Mouse (Mus musculus) embryonic facial prominence, embryonic 14.5 days (tissue): ENCODE data around the gene Map2k5. TPM values are rescaled to one million over a fixed set of nuclear protein-coding genes. Genes with fewer than 3 reads are reported as not detected.

Source experiments
- ATAC-seq: fragments of 200-750 bp; cut with Nextera tagmentation; 2 replicates; pipeline ENCODE4 v1.8.0; 2017; ENCODE audit warnings: low read depth, moderate number of reproducible peaks, moderate TSS enrichment
- DNase-seq: peaks from one replicate; pipeline ENCODE4 v3.0.0-alpha.2; 2015; ENCODE audit warnings: low spot score
- H3K27ac ChIP-seq: fragments of 300-500 bp; sonication (generic); replicated peaks from 2 replicates; pipeline ENCODE4 v1.5.1; 2014; ENCODE audit warnings: low read depth, mild to moderate bottlenecking, low read length, moderate library complexity
- H3K27me3 ChIP-seq: fragments of 300-500 bp; sonication (generic); replicated peaks from 2 replicates; pipeline ENCODE4 v1.6.1; 2014; ENCODE audit warnings: low read length; ENCODE audit not compliant: control insufficient read depth, insufficient read depth
- H3K36me3 ChIP-seq: fragments of 300-500 bp; sonication (generic); 2 replicates; pipeline ENCODE4 v1.6.1; 2014; ENCODE audit warnings: low read length, mixed read lengths; ENCODE audit not compliant: control insufficient read depth, insufficient read depth
- H3K4me1 ChIP-seq: fragments of 300-500 bp; sonication (generic); 2 replicates; pipeline ENCODE4 v1.6.1; 2014; ENCODE audit warnings: antibody characterized with exemption, low read length; ENCODE audit not compliant: control insufficient read depth, insufficient read depth
- H3K4me2 ChIP-seq: fragments of 300-500 bp; sonication (generic); 2 replicates; pipeline ENCODE4 v1.6.1; 2014; ENCODE audit warnings: low read depth, mild to moderate bottlenecking, low read length, moderate library complexity, mixed read lengths
- H3K4me3 ChIP-seq: fragments of 300-500 bp; sonication (generic); 2 replicates; pipeline ENCODE4 v1.5.1; 2014; ENCODE audit warnings: low read depth, mild to moderate bottlenecking, low read length
- H3K9ac ChIP-seq: fragments of 300-500 bp; sonication (generic); 2 replicates; pipeline ENCODE4 v1.6.1; 2014; ENCODE audit warnings: low read depth, mild to moderate bottlenecking, low read length, moderate library complexity, mixed read lengths
- H3K9me3 ChIP-seq: fragments of 300-500 bp; sonication (generic); 2 replicates; pipeline ENCODE4 v1.6.1; 2016; ENCODE audit warnings: low read length; ENCODE audit not compliant: control insufficient read depth
- WGBS: fragments of 180-500 bp; shearing (Covaris S2); extraction: QIAGEN DNeasy Blood & Tissue Kit; methylation state at CpG from one replicate; pipeline ENCODE4 v1.1.7; 2014; 5-methylcytosine and 5-hydroxymethylcytosine counted together
- polyA plus RNA-seq: library from polyadenylated mRNA; unstranded; fragments of >200 nt; fragmentation: Nextera tagmentation; extraction: Ambion mirVana; gene quantifications from 2 replicates; pipeline ENCODE4 v1.2.1, GENCODE M21; 2014

The Map2k5 gene
- polyA plus RNA-seq, 1 experiment from 2014 or later = 31.3 TPM

DNA sequence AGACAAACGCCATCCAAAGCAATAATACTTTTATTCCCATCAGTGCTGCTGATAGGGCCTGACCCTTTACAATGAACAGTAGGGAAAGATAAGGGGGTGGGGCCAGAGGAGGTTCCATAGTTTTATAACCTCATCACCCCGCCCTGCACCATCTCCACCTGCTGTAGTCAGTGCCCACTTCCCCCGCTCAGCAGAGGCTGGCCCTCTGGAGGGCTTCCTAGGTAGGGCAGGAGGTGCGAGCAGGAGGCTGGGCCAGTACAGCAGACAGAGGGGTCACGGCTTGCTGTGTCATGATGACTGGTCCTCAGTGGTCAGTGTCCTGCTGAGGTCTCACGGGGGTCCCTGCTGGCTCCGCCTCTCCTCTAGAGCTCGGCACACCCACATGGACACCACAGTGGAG, 213.9 kb downstream of the Map2k5 start:
- H3K27me3 ChIP-seq = no peaks in the 10 kb centered on the region
- 71% methylated on average over 8 of the region's 8 CpGs for WGBS
- H3K36me3 ChIP-seq = peaks cover 13% of the 10 kb centered on the region; the same call in 1 of the 2 replicates
- H3K9me3 ChIP-seq = no peaks in the 10 kb centered on the region
- ATAC-seq = no peak
- no peak for DNase-seq
- H3K4me1 ChIP-seq = no peaks in the 10 kb centered on the region
- H3K4me3 ChIP-seq = no peak overlapping the region
- H3K4me2 ChIP-seq = no peak overlapping the region
- no peak overlapping the region for H3K9ac ChIP-seq
- no peak overlapping the region for H3K27ac ChIP-seq

DNA sequence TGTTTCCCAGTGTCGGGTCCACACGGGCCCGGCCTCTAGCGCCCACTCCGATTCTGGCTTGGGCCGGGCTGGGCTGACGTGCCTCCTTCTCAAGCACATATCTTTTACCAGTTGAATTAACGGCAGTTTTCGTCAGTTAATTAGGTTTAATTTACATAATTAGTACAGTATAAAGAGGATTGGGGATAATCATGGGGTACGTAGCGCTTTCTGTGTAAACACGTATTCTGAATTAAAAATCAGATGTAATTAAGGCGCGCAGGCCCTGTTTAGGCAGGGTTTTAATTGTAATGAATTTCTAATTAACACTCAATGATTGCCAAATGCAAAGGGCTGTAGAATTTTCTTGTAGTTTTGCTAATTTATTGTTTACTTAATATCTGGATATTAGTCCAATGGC, 225.8 kb downstream of the Map2k5 start:
- ATAC-seq = no peak
- 0 out of 2 replicates have a peak, but pooled peaks cover 6% of the 10 kb centered on the region for H3K9me3 ChIP-seq
- no peak overlapping the region for H3K4me3 ChIP-seq
- DNase-seq = no peak
- no peaks in the 10 kb centered on the region for H3K36me3 ChIP-seq
- peaks cover 9% of the 10 kb centered on the region; the same call in 1 of the 2 replicates for H3K4me1 ChIP-seq
- H3K9ac ChIP-seq = no peak overlapping the region
- 20% methylated on average over 14 of the region's 14 CpGs for WGBS
- no peak overlapping the region for H3K4me2 ChIP-seq
- H3K27me3 ChIP-seq = peaks cover 73% of the 10 kb centered on the region
- no peak overlapping the region for H3K27ac ChIP-seq

DNA sequence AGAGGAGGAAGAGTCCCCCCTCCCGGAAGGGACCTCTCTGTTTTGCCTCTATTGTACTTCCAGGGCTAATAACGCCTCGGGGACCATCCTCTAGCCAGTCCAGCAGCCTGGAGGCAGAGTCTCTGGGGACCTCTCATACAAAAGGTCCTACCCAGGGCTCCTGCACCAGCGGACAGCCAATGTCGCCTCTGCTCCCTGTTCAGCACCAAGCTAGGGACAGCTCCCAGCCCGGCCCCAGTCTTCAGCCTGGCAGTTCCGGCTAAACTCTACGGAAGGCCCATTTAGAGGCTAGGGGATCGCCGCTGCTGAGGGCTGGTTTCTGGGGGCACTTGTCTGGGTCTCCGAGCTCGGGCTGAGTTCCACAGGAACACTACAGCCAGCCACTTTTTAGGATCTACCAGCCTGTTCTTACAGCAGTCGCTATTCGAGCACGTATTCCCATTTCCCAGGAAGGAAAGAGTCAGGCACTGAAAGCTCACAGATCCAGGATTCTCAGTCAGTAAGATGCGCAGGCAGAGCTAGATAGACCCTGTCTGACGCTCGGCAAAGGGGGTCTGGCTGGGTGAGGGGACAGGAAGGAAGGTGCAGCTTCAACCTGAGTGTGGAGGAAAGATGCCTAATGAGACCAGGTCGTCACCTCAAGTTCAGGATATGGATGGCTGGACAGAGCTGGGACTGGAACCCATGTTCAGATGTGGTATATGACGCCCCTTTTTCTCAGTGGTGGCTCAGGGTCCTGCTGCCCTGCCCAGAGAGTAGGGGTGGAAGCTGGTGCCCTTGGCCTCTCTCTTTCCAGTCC, 226.4 kb downstream of the Map2k5 start:
- no peaks in the 10 kb centered on the region for H3K36me3 ChIP-seq
- H3K9ac ChIP-seq = no peak overlapping the region
- DNase-seq = peak; percentile 83
- H3K4me3 ChIP-seq = no peak overlapping the region
- WGBS = under 1% methylated on average over 20 of the region's 20 CpGs
- peak; percentile 56; the same call in 1 of the 2 replicates for ATAC-seq
- H3K27me3 ChIP-seq = peaks cover 80% of the 10 kb centered on the region
- peaks cover 12% of the 10 kb centered on the region; the same call in 1 of the 2 replicates for H3K4me1 ChIP-seq
- H3K27ac ChIP-seq = no peak overlapping the region
- 0 out of 2 replicates have a peak, but pooled peaks cover 6% of the 10 kb centered on the region for H3K9me3 ChIP-seq
- H3K4me2 ChIP-seq = no peak overlapping the region

DNA sequence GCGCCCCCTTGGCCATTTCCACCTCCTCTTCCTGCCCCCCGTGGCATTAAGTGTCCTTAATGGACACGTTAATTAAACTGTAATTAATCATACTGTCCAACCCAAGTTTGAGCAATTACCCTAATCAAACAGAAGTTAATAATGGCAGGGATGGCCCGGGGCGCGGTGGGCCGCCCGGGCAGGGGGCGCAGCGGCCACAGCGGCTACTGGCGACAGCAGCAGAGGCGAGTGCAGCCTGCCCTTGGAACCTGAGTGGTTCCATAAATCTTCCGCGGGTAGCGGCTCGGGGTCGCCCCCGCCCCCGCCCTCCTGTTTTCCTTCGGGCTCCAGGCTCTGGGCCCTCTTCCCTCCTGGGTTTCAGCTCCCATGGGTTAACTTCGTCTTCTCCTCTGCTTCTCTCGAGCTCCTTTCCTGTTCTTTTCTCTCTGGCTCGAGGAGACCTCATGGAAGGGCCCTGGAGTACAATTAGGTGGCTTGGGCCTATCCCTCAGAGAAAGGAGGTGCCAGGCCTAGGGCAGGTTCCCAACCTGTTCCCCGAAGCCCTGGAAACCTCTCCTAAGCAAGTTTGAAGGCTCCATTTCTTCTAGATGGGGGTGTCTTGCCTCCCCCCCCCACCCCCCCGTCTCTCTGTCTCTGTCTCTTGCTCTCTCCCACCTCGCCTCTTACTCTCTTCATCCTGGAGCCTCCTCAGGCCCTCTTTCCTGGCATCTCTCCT, 227.5 kb downstream of the Map2k5 start:
- 2% methylated on average over 24 of the region's 27 CpGs for WGBS
- no peak for DNase-seq
- peaks cover 90% of the 10 kb centered on the region for H3K27me3 ChIP-seq

DNA sequence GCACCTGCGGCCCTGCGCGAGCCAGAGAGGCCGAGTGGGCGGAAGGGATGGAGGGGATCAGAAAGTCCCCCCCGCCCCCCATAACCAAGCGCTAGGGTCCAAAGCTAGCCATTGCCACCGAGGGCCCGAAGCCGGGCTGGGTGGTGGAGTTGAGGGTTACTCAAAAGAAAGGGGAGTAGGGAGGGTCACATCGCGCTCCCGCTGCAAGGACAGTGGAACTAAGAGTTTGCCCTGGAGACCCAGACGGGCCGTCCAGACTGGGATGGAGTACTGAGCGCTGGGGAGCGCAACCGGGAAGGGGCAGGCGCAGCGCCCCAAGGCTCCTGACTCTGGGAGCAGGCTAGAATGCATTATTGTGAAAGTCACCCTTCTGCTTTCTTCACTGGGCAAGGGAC, 228.3 kb downstream of the Map2k5 start:
- WGBS = 0% methylated on average over 13 of the region's 20 CpGs
- DNase-seq = no peak
- peaks cover 97% of the 10 kb centered on the region for H3K27me3 ChIP-seq
- no peak for ATAC-seq
- H3K4me3 ChIP-seq = peak overlapping the region; percentile 50
- H3K4me2 ChIP-seq = peak overlapping the region; percentile 81
- no peak overlapping the region for H3K9ac ChIP-seq
- H3K36me3 ChIP-seq = no peaks in the 10 kb centered on the region
- peaks cover 12% of the 10 kb centered on the region; the same call in 1 of the 2 replicates for H3K4me1 ChIP-seq
- 0 out of 2 replicates have a peak, but pooled peaks cover 6% of the 10 kb centered on the region for H3K9me3 ChIP-seq
- H3K27ac ChIP-seq = no peak overlapping the region

More for the DNA sequence above, 227.5 kb downstream of the Map2k5 start:
- Histone ChIP-seq H3K4me2 (no peak overlapping the region), H3K4me1 (peaks cover 12% of the 10 kb centered on the region; the same call in 1 of the 2 replicates), H3K36me3 (no peaks in the 10 kb centered on the region), H3K4me3 (no peak overlapping the region), H3K27ac (no peak overlapping the region), H3K9ac (no peak overlapping the region), H3K9me3 (0 out of 2 replicates have a peak, but pooled peaks cover 6% of the 10 kb centered on the region)
- no peak for ATAC-seq

DNA sequence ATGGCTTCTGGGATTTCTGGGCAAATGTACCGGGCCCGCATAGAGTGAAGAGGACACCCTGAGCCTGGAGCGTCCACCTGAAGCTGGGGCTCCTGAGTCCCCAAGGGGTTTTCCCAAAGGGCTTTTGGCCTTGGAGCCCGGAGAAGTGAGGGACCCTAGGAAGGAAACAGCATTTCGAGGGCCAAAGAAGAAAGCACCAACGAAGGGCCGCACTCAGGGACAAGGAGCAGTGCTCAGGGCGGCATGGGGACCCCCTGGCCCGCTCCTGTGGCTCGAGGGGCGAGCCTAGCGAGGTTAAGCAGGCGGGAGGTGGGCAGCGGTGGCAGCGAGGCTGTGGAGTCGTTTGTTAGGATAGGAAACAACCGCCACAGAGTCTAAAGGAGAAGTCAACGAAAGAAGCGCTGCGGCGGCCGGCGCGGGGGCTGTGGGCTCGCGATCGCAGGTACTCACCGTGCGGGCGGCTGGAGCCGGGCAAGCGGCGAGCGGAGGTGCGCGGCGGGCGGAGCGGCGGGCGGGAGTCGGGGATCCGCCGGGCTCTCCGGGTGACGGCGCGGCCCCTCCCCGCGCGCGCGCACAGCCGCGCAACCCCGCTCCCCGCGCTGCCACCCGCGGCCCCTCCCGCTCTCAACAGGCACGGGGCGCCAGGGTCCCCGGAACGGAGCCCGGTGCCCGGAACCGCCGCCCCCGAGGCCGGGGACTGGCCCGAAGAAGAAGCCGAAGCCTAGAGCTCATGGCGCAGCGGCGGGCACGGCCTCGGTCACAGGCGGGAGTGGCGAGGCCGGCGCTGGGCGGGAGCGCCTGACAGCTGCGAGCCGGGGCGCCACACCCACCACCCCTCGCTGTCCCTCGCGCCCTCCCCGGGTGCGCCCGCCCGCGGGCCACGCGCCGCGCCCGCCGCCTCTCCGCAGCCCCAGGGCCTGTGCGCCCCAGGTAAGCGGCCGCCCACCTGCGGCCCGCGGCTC, 229.0 kb downstream of the Map2k5 start, which contains the start of gene Skor1:
Gene Skor1, minus strand, starts transcription at position 552 of the 962 bp plus-strand sequence.
- no peak for DNase-seq
- Histone ChIP-seq H3K4me1 (peaks cover 12% of the 10 kb centered on the region; the same call in 1 of the 2 replicates), H3K27me3 (peaks cover 100% of the 10 kb centered on the region), H3K27ac (no peak within 1 kb of the TSS), H3K4me3 (peak within 1 kb of the TSS; percentile 50), H3K36me3 (no peaks in the 10 kb centered on the region), H3K9me3 (0 out of 2 replicates have a peak, but pooled peaks cover 4% of the 10 kb centered on the region), H3K9ac (0 out of 2 replicates have a peak within 1 kb of the TSS, but pooled peaks have one; percentile 25), H3K4me2 (peak within 1 kb of the TSS; percentile 81)
- no peak for ATAC-seq
- under 1% methylated on average over 38 of the region's 108 CpGs for WGBS

DNA sequence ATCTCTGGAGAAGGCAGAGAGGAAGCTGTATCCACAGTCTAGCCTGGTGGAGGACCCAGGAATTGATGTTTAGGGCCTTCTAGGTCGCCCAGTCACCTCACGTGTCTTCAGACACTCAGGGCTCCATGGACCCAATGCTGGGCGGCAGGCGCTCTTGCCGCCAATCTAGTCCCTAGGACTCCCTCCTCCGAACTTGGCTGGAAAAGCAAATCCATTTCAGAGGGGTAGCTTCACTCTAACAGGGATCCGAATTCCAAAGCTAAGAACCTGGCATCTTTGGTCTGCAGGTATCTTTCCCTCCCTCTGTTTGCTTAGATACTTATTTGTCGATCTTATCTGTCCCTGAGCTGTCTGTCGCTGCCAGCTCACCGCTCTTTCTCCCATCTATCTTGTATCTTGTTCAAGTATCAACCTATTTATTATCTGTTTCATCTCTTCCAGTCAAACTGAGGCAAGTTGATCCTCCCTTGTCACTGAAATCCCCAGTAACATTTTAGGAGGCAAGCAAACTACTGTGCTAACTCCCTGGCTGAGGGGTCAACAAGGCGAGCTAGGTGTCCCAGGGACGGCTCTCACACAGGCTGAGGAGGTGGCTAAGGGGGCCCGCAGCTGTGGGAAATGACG, 229.8 kb downstream of the Map2k5 start:
- H3K36me3 ChIP-seq = no peaks in the 10 kb centered on the region
- no peak for ATAC-seq

More for the DNA sequence above, 229.8 kb downstream of the Map2k5 start:
- peaks cover 12% of the 10 kb centered on the region; the same call in 1 of the 2 replicates for H3K4me1 ChIP-seq
- DNase-seq = no peak
- H3K4me3 ChIP-seq = 0 out of 2 replicates have a peak overlapping the region, but pooled peaks have one; percentile 50
- H3K27me3 ChIP-seq = peaks cover 100% of the 10 kb centered on the region
- no peaks in the 10 kb centered on the region for H3K9me3 ChIP-seq
- H3K4me2 ChIP-seq = no peak overlapping the region
- H3K27ac ChIP-seq = no peak overlapping the region
- WGBS = 2% methylated on average over 14 of the region's 14 CpGs
- H3K9ac ChIP-seq = no peak overlapping the region
